Mouse (Mus musculus): ENCODE measurements at regions not wholly inside any gene's neighbourhood (a gene's known extent, or its start where the extent isn't known, plus 50 kb on each side); places are given as distances from the start of the nearest gene placed in this dataset.

- TF ChIP-seq CTCF (IDR thresholded peaks at IDR 0.05; ENCODE audit: low read depth, low read length) = no peak
- no peak for TF ChIP-seq TAL1 (conservative IDR thresholded peaks at IDR 0.05; ENCODE audit: low read depth, low read length)
- no peak for TF ChIP-seq GATA1 (IDR thresholded peaks at IDR 0.05; ENCODE audit: borderline replicate concordance, low read length)
- TF ChIP-seq POLR2AphosphoS5 (IDR thresholded peaks at IDR 0.05; ENCODE audit: insufficient replicate concordance, low read depth, low read length) = no peak
Measured at GRCm38 (mm10) chr2:117662653-117663052, 319.9 kb upstream of the Rasgrp1 start.

Data from G1E (cell line).